Mouse (Mus musculus) midbrain, postnatal 0 days (tissue): ENCODE measurements around the gene Nanos3. TPM values are rescaled to one million over a fixed set of nuclear protein-coding genes. Genes with fewer than 3 reads are reported as not detected.

Experiments used
- ATAC-seq: fragments of 200-750 bp; cut with Nextera tagmentation; 2 replicates; pipeline ENCODE4 v1.8.0; 2017; ENCODE audit warnings: moderate number of reproducible peaks, mild to moderate bottlenecking, moderate TSS enrichment, moderate library complexity; ENCODE audit not compliant: low FRiP score
- DNase-seq: peaks from one replicate; pipeline ENCODE4 v3.0.0-alpha.2; 2015; ENCODE audit warnings: low spot score
- H3K27ac ChIP-seq: fragments of 300-500 bp; sonication (generic); 2 replicates; pipeline ENCODE4 v1.5.1; 2014; ENCODE audit warnings: low read depth, mild to moderate bottlenecking, low read length, mixed read lengths
- H3K27me3 ChIP-seq: fragments of 300-500 bp; sonication (generic); 2 replicates; pipeline ENCODE4 v1.6.1; 2014; ENCODE audit warnings: low read length, control low read depth, mixed read lengths; ENCODE audit not compliant: insufficient read depth
- H3K36me3 ChIP-seq: fragments of 300-500 bp; sonication (generic); 2 replicates; pipeline ENCODE4 v1.6.1; 2014; ENCODE audit warnings: low read length, control low read depth, mixed read lengths; ENCODE audit not compliant: insufficient read depth
- H3K4me1 ChIP-seq: fragments of 300-500 bp; sonication (generic); 2 replicates; pipeline ENCODE4 v1.6.1; 2014; ENCODE audit warnings: mild to moderate bottlenecking, control low read depth, antibody characterized with exemption, low read length, mixed read lengths; ENCODE audit not compliant: insufficient read depth
- H3K4me2 ChIP-seq: fragments of 300-500 bp; sonication (generic); 2 replicates; pipeline ENCODE4 v1.6.1; 2014; ENCODE audit warnings: low read depth, mild to moderate bottlenecking, low read length, mixed read lengths; ENCODE audit not compliant: poor library complexity, severe bottlenecking
- H3K4me3 ChIP-seq: fragments of 300-500 bp; sonication (generic); 2 replicates; pipeline ENCODE4 v1.5.1; 2014; ENCODE audit warnings: low read depth, mild to moderate bottlenecking, low read length, moderate library complexity
- H3K9ac ChIP-seq: fragments of 300-500 bp; sonication (generic); replicated peaks from 2 replicates; pipeline ENCODE4 v1.6.1; 2014; ENCODE audit warnings: mild to moderate bottlenecking, low read length, moderate library complexity, mixed read lengths; ENCODE audit not compliant: poor library complexity, severe bottlenecking
- H3K9me3 ChIP-seq: fragments of 300-500 bp; sonication (generic); 2 replicates; pipeline ENCODE4 v1.6.1; 2016; ENCODE audit warnings: low read length, control low read depth
- CTCF ChIP-seq: IDR thresholded peaks from 2 replicates; pipeline ENCODE4 v1.5.1; 2016; ENCODE audit warnings: antibody characterized with exemption, mild to moderate bottlenecking
- WGBS: fragments of 180-500 bp; shearing (Covaris S2); extraction: QIAGEN DNeasy Blood & Tissue Kit; methylation state at CpG from one replicate; pipeline ENCODE4 v1.1.7; 2014; 5-methylcytosine and 5-hydroxymethylcytosine counted together
- polyA plus RNA-seq: library from polyadenylated mRNA; unstranded; fragments of >200 nt; fragmentation: Nextera tagmentation; extraction: Ambion mirVana; gene quantifications from 2 replicates; pipeline ENCODE4 v1.2.1, GENCODE M21; 2015
- total RNA-seq: library from RNA; depleted of rRNA; stranded (reverse); fragments of >200 nt; gene quantifications from 2 replicates; pipeline ENCODE4 v1.2.3, GENCODE M21; 2014; rRNA removed

The Nanos3 gene
- 0.27 and 4.6 TPM in 2 replicates for total RNA-seq
- 14.0 and 15.3 TPM in 2 replicates for polyA plus RNA-seq

DNA sequence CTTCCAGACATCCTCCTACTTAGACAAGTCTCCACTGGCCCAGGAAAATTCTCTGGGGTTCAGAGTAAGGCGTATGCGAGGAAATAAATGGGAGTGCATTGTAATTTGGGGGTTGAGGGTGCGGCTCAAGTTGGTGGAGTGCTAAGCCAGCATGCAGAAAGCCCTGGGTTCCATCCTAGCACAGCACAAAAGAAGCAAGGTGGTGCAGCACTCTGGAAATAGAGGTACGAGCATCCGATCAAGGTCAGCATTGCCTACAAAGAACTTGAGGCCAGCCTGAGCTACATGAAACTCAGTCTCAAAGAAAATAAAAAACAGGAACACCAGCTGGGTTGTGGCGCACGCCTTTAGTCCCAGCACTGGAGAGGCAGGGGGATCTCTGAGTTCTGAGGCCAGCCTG lies at the start of gene Nanos3:
Gene Nanos3, minus strand, starts transcription at position 101 of the 400 bp plus-strand sequence.
- Histone ChIP-seq H3K4me2 (peak within 1 kb of the TSS; percentile 80), H3K27ac (peak within 1 kb of the TSS; percentile 97), H3K9ac (peak within 1 kb of the TSS; percentile 96), H3K4me3 (peak within 1 kb of the TSS; percentile 79), H3K27me3 (no peaks in the 10 kb centered on the region), H3K36me3 (no peaks in the 10 kb centered on the region), H3K4me1 (peaks cover 22% of the 10 kb centered on the region), H3K9me3 (no peaks in the 10 kb centered on the region)
- DNase-seq = no peak
- no peak for TF ChIP-seq CTCF
- no peak for ATAC-seq
- 96% methylated on average over 7 of the region's 7 CpGs for WGBS

DNA sequence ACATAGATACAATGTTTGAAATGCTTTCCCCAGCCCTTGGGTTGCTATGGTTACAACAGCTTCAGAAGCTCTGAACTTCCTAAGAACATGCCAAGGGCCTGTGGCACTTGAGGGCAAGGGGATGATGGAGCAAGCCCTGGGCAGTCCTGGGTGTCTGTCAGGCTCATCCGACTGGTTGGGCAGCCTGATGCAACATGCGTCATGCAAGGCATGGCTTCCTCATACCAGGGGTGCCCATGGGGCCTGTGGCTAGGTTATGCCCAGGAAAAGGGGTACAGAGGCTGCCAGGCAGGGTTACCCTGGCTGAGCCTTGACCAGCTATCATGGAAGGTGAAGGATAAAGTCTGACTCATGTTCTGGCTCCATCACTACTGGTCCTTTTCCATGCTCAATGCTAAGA lies 48.0 kb upstream of the Nanos3 start:
- ATAC-seq (no peak), DNase-seq (no peak)
- TF ChIP-seq CTCF = no peak
- Histone ChIP-seq H3K4me1 (peaks cover 15% of the 10 kb centered on the region), H3K4me3 (no peak overlapping the region), H3K27me3 (no peaks in the 10 kb centered on the region), H3K9ac (no peak overlapping the region), H3K27ac (no peak overlapping the region), H3K4me2 (no peak overlapping the region), H3K9me3 (no peaks in the 10 kb centered on the region), H3K36me3 (peaks cover 44% of the 10 kb centered on the region)
- WGBS = 88% methylated on average over 2 of the region's 2 CpGs

DNA sequence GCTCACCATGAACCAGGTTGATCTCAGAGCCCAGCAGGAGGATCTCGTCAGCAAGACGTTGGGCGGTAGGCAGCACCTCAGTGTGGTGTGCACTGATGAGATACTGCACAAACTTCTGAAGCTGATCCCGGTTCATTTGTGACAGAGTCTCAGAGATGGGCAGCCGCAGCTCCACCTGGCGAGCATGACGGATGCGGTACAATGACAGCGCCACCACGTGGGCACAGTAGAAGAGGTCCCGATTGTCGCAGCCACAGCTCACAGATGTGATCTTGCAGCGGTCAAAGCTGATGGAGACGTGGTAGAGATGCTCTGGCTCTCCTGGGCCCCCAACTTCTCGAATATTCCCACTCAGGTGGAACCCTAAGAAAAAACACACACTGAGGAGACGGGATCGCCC lies 45.7 kb upstream of the Nanos3 start:
- TF ChIP-seq CTCF = peak; percentile 47
- Histone ChIP-seq H3K36me3 (peaks cover 64% of the 10 kb centered on the region), H3K9ac (no peak overlapping the region), H3K27ac (no peak overlapping the region), H3K4me1 (peaks cover 5% of the 10 kb centered on the region), H3K4me3 (no peak overlapping the region), H3K27me3 (no peaks in the 10 kb centered on the region), H3K4me2 (no peak overlapping the region), H3K9me3 (no peaks in the 10 kb centered on the region)
- DNase-seq (no peak), ATAC-seq (no peak)
- WGBS = 75% methylated on average over 17 of the region's 17 CpGs

DNA sequence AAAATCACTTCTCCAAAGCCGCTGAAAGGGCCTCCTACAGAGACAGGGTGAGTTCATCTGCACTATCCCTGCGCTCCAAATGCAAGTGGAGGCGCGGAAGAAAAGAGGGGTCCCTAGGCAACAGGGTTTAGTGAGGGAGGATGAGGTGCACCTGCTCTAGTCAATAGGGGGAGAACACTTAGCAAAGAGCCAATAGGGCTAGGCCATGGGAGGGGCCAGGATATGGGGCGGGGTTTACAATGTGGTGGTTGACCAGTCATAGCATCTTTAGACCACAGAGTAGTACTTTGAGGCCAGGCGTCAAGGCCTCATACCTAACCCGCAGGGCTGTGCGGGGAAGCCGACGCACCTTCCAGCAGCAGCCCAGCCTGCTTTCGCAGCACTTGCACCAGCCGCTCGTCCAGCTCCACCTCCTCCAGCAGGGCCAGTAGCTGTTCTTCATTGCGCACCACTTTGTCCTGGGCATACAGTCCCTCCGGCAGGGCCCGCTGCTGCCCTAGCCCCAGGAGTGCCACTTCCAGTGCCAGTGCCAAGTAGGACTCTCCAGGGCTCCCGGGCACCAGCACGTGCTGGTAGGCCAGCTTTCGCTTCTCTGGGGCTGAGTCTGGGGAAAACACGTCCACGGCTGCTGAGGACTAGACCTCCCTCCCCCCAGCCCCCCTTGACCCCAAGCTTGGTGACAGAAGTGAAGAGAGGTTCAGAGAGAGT lies 38.5 kb upstream of the Nanos3 start:
- Histone ChIP-seq H3K9ac (0 out of 2 replicates have a peak overlapping the region, but pooled peaks have one; percentile 8), H3K4me3 (no peak overlapping the region), H3K36me3 (peaks cover 78% of the 10 kb centered on the region), H3K9me3 (no peaks in the 10 kb centered on the region), H3K27ac (no peak overlapping the region), H3K4me1 (no peaks in the 10 kb centered on the region), H3K27me3 (no peaks in the 10 kb centered on the region), H3K4me2 (no peak overlapping the region)
- WGBS = 83% methylated on average over 21 of the region's 21 CpGs
- ATAC-seq (no peak), DNase-seq (no peak)
- no peak for TF ChIP-seq CTCF

DNA sequence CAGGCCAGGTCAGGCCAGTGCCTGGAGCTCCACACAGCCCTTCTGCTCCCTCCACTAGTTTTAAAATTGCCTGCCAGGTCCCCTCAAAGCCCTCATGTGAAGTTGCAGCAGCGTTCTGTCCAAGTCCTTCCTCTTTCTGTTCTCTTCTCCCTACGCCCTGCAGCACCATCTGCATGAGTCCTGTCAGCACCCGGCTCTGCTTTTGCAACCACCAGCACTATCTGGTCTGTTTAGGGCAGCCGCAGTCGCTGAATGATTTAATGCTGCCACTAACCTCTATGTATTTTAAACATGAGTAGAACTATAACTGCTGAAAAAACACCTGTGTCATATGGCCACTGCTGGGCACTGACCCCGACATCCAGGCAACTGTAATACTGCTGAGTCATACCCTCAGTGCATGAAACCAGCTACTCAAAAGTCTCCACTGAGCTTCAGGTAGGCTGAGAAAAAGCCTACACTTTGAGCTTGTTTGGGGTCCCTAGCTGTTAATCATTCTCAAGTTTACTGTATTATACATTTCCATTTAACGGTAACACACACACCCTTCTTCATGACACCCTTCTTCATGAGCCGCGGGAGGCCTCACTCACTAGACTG lies 37.6 kb upstream of the Nanos3 start:
- Histone ChIP-seq H3K36me3 (peaks cover 80% of the 10 kb centered on the region), H3K27me3 (no peaks in the 10 kb centered on the region), H3K4me1 (no peaks in the 10 kb centered on the region), H3K27ac (no peak overlapping the region), H3K9me3 (no peaks in the 10 kb centered on the region), H3K4me2 (no peak overlapping the region), H3K4me3 (no peak overlapping the region), H3K9ac (no peak overlapping the region)
- WGBS = 96% methylated on average over 9 of the region's 9 CpGs
- TF ChIP-seq CTCF = no peak
- DNase-seq (no peak), ATAC-seq (no peak)

DNA sequence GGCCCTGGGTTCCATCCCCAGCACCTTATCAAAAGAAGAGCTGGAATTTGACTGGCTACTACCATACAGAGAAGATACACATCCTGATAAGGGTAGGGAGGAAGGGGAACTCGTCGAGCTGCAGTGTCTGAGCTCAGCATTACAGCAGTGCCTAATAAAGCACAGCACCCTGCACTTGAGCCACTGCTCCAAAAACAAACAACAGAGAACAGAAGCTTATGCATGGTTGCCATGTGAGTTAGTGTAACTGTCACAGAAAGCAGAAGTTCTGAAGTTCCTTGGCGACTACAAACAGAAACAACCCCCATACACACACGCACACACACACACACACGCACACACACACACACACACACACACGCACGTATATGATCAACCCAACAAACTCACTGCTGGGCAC lies 35.1 kb upstream of the Nanos3 start:
- H3K9me3 ChIP-seq = no peaks in the 10 kb centered on the region
- no peak for TF ChIP-seq CTCF
- ATAC-seq = no peak
- H3K4me2 ChIP-seq = no peak overlapping the region
- H3K27ac ChIP-seq = no peak overlapping the region
- DNase-seq = no peak
- H3K4me3 ChIP-seq = no peak overlapping the region
- H3K4me1 ChIP-seq = no peaks in the 10 kb centered on the region
- WGBS = 88% methylated on average over 7 of the region's 7 CpGs
- no peaks in the 10 kb centered on the region for H3K27me3 ChIP-seq
- peaks cover 81% of the 10 kb centered on the region for H3K36me3 ChIP-seq
- no peak overlapping the region for H3K9ac ChIP-seq
